Mouse (Mus musculus): Measurements from ENCODE around the gene Apol6.

GRCm38 (mm10) chr15:77036989-77037277, 7.6 kb upstream of the Apol6 start:
- TF ChIP-seq CTCF (IDR thresholded peaks at IDR 0.05; ENCODE audit: control insufficient read depth, insufficient read depth, insufficient read length) (no peak), MAX (IDR thresholded peaks at IDR 0.05) (no peak), MYOG (IDR thresholded peaks at IDR 0.05; ENCODE audit: control insufficient read depth, extremely low read depth, insufficient read length) (no peak), CEBPB (IDR thresholded peaks at IDR 0.05; ENCODE audit: low read depth) (no peak), USF1 (IDR thresholded peaks at IDR 0.05; ENCODE audit: low read depth) (no peak), MYOD1 (IDR thresholded peaks at IDR 0.05; ENCODE audit: control insufficient read depth, insufficient read length, low read depth) (no peak), FOSL1 (IDR thresholded peaks at IDR 0.05; ENCODE audit: insufficient read depth, low read length, poor library complexity, severe bottlenecking) (no peak)

All from C2C12 (cell line).